Mouse (Mus musculus) limb, embryonic 13.5 days (tissue): ENCODE measurements at regions not wholly inside any gene's neighbourhood (a gene's known extent, or its start where the extent isn't known, plus 50 kb on each side); places are given as distances from the start of the nearest gene placed in this dataset.

Experiments used
- ATAC-seq: fragments of 200-750 bp; cut with Nextera tagmentation; 2 replicates; pipeline ENCODE4 v1.8.0; 2017; ENCODE audit warnings: low read depth, moderate number of reproducible peaks, moderate TSS enrichment; ENCODE audit not compliant: low FRiP score
- H3K27ac ChIP-seq: fragments of 300-500 bp; sonication (generic); 2 replicates; pipeline ENCODE4 v1.5.1; 2015; ENCODE audit warnings: inconsistent platforms, mild to moderate bottlenecking, moderate library complexity
- H3K27me3 ChIP-seq: fragments of 300-500 bp; sonication (generic); 2 replicates; pipeline ENCODE4 v1.6.1; 2015; ENCODE audit warnings: mild to moderate bottlenecking, inconsistent platforms
- H3K36me3 ChIP-seq: fragments of 300-500 bp; sonication (generic); 2 replicates; pipeline ENCODE4 v1.6.1; 2015; ENCODE audit warnings: inconsistent platforms, mild to moderate bottlenecking, moderate library complexity
- H3K4me1 ChIP-seq: fragments of 300-500 bp; sonication (generic); 2 replicates; pipeline ENCODE4 v1.6.1; 2015; ENCODE audit warnings: inconsistent platforms
- H3K4me2 ChIP-seq: fragments of 300-500 bp; sonication (generic); replicated peaks from 2 replicates; pipeline ENCODE4 v1.6.1; 2015; ENCODE audit warnings: inconsistent platforms, mild to moderate bottlenecking, moderate library complexity
- H3K4me3 ChIP-seq: fragments of 300-500 bp; sonication (generic); 2 replicates; pipeline ENCODE4 v1.5.1; 2015; ENCODE audit warnings: moderate library complexity, mild to moderate bottlenecking, inconsistent platforms
- H3K9ac ChIP-seq: fragments of 300-500 bp; sonication (generic); 2 replicates; pipeline ENCODE4 v1.6.1; 2015; ENCODE audit warnings: mild to moderate bottlenecking, inconsistent platforms
- H3K9me3 ChIP-seq: fragments of 300-500 bp; sonication (generic); 2 replicates; pipeline ENCODE4 v1.6.1; 2016; ENCODE audit warnings: inconsistent platforms
- WGBS: fragments of 180-500 bp; shearing (Covaris S2); methylation state at CpG from one replicate; pipeline ENCODE4 v1.1.7; 2015; 5-methylcytosine and 5-hydroxymethylcytosine counted together

- Histone ChIP-seq H3K9ac (no peak overlapping the region), H3K9me3 (no peaks in the 10 kb centered on the region), H3K27me3 (no peaks in the 10 kb centered on the region), H3K4me3 (no peak overlapping the region), H3K4me1 (no peaks in the 10 kb centered on the region), H3K36me3 (no peaks in the 10 kb centered on the region), H3K27ac (no peak overlapping the region), H3K4me2 (no peak overlapping the region)
- 64% methylated on average over 1 of the region's 1 CpGs for WGBS
- ATAC-seq, result no peak
These were observed 909.7 kb downstream of the Sorcs3 start for GRCm38 (mm10) chr19:49115484-49115883.

GRCm38 (mm10) chr19:49131664-49132063, 925.8 kb downstream of the Sorcs3 start:
- no peaks in the 10 kb centered on the region for H3K9me3 ChIP-seq
- no peaks in the 10 kb centered on the region for H3K4me1 ChIP-seq
- no peak overlapping the region for H3K4me3 ChIP-seq
- no peak overlapping the region for H3K27ac ChIP-seq
- no peak for ATAC-seq
- no peak overlapping the region for H3K9ac ChIP-seq
- no peak overlapping the region for H3K4me2 ChIP-seq
- no peaks in the 10 kb centered on the region for H3K36me3 ChIP-seq
- H3K27me3 ChIP-seq, result no peaks in the 10 kb centered on the region
- 62% methylated on average over 4 of the region's 4 CpGs for WGBS

- H3K9ac ChIP-seq, result no peak overlapping the region
- no peak for ATAC-seq
These were observed 966.3 kb downstream of the Sorcs3 start for GRCm38 (mm10) chr19:49172078-49172477.

GRCm38 (mm10) chr19:49207971-49208370, 1002.1 kb downstream of the Sorcs3 start:
- no peaks in the 10 kb centered on the region for H3K9me3 ChIP-seq
- no peak overlapping the region for H3K4me2 ChIP-seq
- H3K4me1 ChIP-seq, result no peaks in the 10 kb centered on the region
- no peak overlapping the region for H3K4me3 ChIP-seq
- no peak overlapping the region for H3K27ac ChIP-seq
- no peak overlapping the region for H3K9ac ChIP-seq
- 68% methylated on average over 3 of the region's 3 CpGs for WGBS
- H3K36me3 ChIP-seq, result no peaks in the 10 kb centered on the region
- no peaks in the 10 kb centered on the region for H3K27me3 ChIP-seq
- no peak for ATAC-seq

More at GRCm38 (mm10) chr19:49172078-49172477, 966.3 kb downstream of the Sorcs3 start:
- WGBS, result 48% methylated on average over 2 of the region's 2 CpGs
- no peak overlapping the region for H3K4me3 ChIP-seq
- H3K27me3 ChIP-seq, result no peaks in the 10 kb centered on the region
- H3K27ac ChIP-seq, result no peak overlapping the region
- no peaks in the 10 kb centered on the region for H3K4me1 ChIP-seq
- H3K9me3 ChIP-seq, result no peaks in the 10 kb centered on the region
- H3K36me3 ChIP-seq, result no peaks in the 10 kb centered on the region
- no peak overlapping the region for H3K4me2 ChIP-seq

- Histone ChIP-seq H3K9ac (no peak overlapping the region), H3K9me3 (no peaks in the 10 kb centered on the region), H3K27me3 (no peaks in the 10 kb centered on the region), H3K4me1 (peaks cover 11% of the 10 kb centered on the region), H3K4me3 (no peak overlapping the region), H3K4me2 (no peak overlapping the region), H3K27ac (no peak overlapping the region), H3K36me3 (no peaks in the 10 kb centered on the region)
- ATAC-seq, result no peak
- WGBS, result 47% methylated on average over 2 of the region's 2 CpGs
These were observed 1036.8 kb downstream of the Sorcs3 start for GRCm38 (mm10) chr19:49242601-49243000.

- Histone ChIP-seq H3K4me2 (no peak overlapping the region), H3K9me3 (no peaks in the 10 kb centered on the region), H3K4me1 (peaks cover 11% of the 10 kb centered on the region), H3K27ac (no peak overlapping the region), H3K27me3 (no peaks in the 10 kb centered on the region), H3K9ac (no peak overlapping the region), H3K4me3 (no peak overlapping the region), H3K36me3 (no peaks in the 10 kb centered on the region)
- no peak for ATAC-seq
- 52% methylated on average over 3 of the region's 3 CpGs for WGBS
These were observed 1039.4 kb downstream of the Sorcs3 start for GRCm38 (mm10) chr19:49245114-49245714.

GRCm38 (mm10) chr19:49264616-49265015, 1058.8 kb downstream of the Sorcs3 start:
- H3K9me3 ChIP-seq, result no peaks in the 10 kb centered on the region
- no peaks in the 10 kb centered on the region for H3K36me3 ChIP-seq
- H3K27ac ChIP-seq, result no peak overlapping the region
- no peak overlapping the region for H3K9ac ChIP-seq
- 77% methylated on average over 1 of the region's 1 CpGs for WGBS
- ATAC-seq, result no peak
- H3K4me3 ChIP-seq, result no peak overlapping the region
- H3K27me3 ChIP-seq, result no peaks in the 10 kb centered on the region
- H3K4me2 ChIP-seq, result no peak overlapping the region
- no peaks in the 10 kb centered on the region for H3K4me1 ChIP-seq

- no peak for ATAC-seq
- H3K9me3 ChIP-seq, result no peaks in the 10 kb centered on the region
These were observed 1062.1 kb downstream of the Sorcs3 start for GRCm38 (mm10) chr19:49267864-49268480.

GRCm38 (mm10) chr19:49282626-49283261, 1076.9 kb downstream of the Sorcs3 start:
- Histone ChIP-seq H3K9me3 (no peaks in the 10 kb centered on the region), H3K9ac (no peak overlapping the region), H3K4me3 (no peak overlapping the region), H3K36me3 (no peaks in the 10 kb centered on the region), H3K4me2 (no peak overlapping the region), H3K27me3 (no peaks in the 10 kb centered on the region), H3K4me1 (no peaks in the 10 kb centered on the region), H3K27ac (no peak overlapping the region)
- ATAC-seq, result no peak
- WGBS, result 74% methylated on average over 8 of the region's 8 CpGs

More at GRCm38 (mm10) chr19:49267864-49268480, 1062.1 kb downstream of the Sorcs3 start:
- H3K4me2 ChIP-seq, result no peak overlapping the region
- H3K9ac ChIP-seq, result no peak overlapping the region
- H3K4me3 ChIP-seq, result no peak overlapping the region
- no peaks in the 10 kb centered on the region for H3K4me1 ChIP-seq
- no peaks in the 10 kb centered on the region for H3K36me3 ChIP-seq
- H3K27me3 ChIP-seq, result no peaks in the 10 kb centered on the region
- 65% methylated on average over 8 of the region's 8 CpGs for WGBS
- no peak overlapping the region for H3K27ac ChIP-seq

GRCm38 (mm10) chr19:49294980-49295379, 1089.2 kb downstream of the Sorcs3 start:
- Histone ChIP-seq H3K9ac (no peak overlapping the region), H3K4me1 (peaks cover 17% of the 10 kb centered on the region; the same call in 1 of the 2 replicates), H3K4me3 (no peak overlapping the region), H3K27ac (no peak overlapping the region), H3K36me3 (no peaks in the 10 kb centered on the region), H3K27me3 (no peaks in the 10 kb centered on the region), H3K9me3 (no peaks in the 10 kb centered on the region), H3K4me2 (no peak overlapping the region)
- ATAC-seq, result no peak
- 71% methylated on average over 2 of the region's 2 CpGs for WGBS

- no peak for ATAC-seq
- H3K9me3 ChIP-seq, result no peaks in the 10 kb centered on the region
- H3K9ac ChIP-seq, result no peak overlapping the region
- 32% methylated on average over 10 of the region's 10 CpGs for WGBS
- no peak overlapping the region for H3K4me3 ChIP-seq
- no peaks in the 10 kb centered on the region for H3K36me3 ChIP-seq
- no peaks in the 10 kb centered on the region for H3K27me3 ChIP-seq
- peaks cover 17% of the 10 kb centered on the region; the same call in 1 of the 2 replicates for H3K4me1 ChIP-seq
- H3K27ac ChIP-seq, result no peak overlapping the region
- peak overlapping the region; percentile 50 for H3K4me2 ChIP-seq
These were observed 1093.8 kb downstream of the Sorcs3 start for GRCm38 (mm10) chr19:49299351-49300271.
